In genomic region chr3:94616717-94617116, GRCm38 (mm10) we compare ENCODE assay signal across 11 mouse cellular contexts. TPM values are rescaled to one million over a fixed set of nuclear protein-coding genes. Genes with fewer than 3 reads are reported as not detected.
DNase-seq lines count a peak whose midpoint lies in the region; ATAC-seq lines count a peak whose summit lies in the region.
"Had no signal": no experiment of that assay in that cellular context is flagged by ENCODE, and none has a peak within 500 bp of the region (broad histone marks: within the 10 kb centered on the region; RNA-seq: fewer than 3 reads in every experiment).

No protein-coding gene starts in this region.

- no peak overlapping the region for H3K9ac ChIP-seq in hindbrain, embryonic 11.5 days (ENCODE audit: low read depth, low read length)
- no peak overlapping the region for H3K9ac ChIP-seq in hindbrain, embryonic 12.5 days
- H3K9ac ChIP-seq: limb, embryonic 15.5 days had no signal

- no peak overlapping the region for H3K27ac ChIP-seq in hindbrain, embryonic 11.5 days (ENCODE audit: low read depth, low read length)
- H3K27ac ChIP-seq in hindbrain, embryonic 12.5 days, result no peak overlapping the region
- H3K27ac ChIP-seq: limb, embryonic 15.5 days had no signal

- 64% methylated on average over 4 of the region's 4 CpGs for WGBS in hindbrain, embryonic 11.5 days
- WGBS in hindbrain, embryonic 12.5 days, result 65% methylated on average over 4 of the region's 4 CpGs

- no peak overlapping the region for H3K4me3 ChIP-seq in hindbrain, embryonic 11.5 days (ENCODE audit: low read depth, low read length)
- no peak overlapping the region for H3K4me3 ChIP-seq in hindbrain, embryonic 12.5 days
- H3K4me3 ChIP-seq: erythroblast, embryonic 14.5 days; limb, embryonic 15.5 days had no signal

- no peaks in the 10 kb centered on the region for H3K27me3 ChIP-seq in hindbrain, embryonic 11.5 days (ENCODE audit: control insufficient read depth, insufficient read depth, low read length)
- no peaks in the 10 kb centered on the region for H3K27me3 ChIP-seq in hindbrain, embryonic 12.5 days
- H3K27me3 ChIP-seq: limb, embryonic 15.5 days had no signal

- H3K9me3 ChIP-seq in hindbrain, embryonic 11.5 days (ENCODE audit: control insufficient read depth, low read length), result no peaks in the 10 kb centered on the region
- no peaks in the 10 kb centered on the region for H3K9me3 ChIP-seq in hindbrain, embryonic 12.5 days (replicated peaks)
- H3K9me3 ChIP-seq: limb, embryonic 15.5 days had no signal

- H3K36me3 ChIP-seq in hindbrain, embryonic 11.5 days (ENCODE audit: control insufficient read depth, insufficient read depth, low read length), result no peaks in the 10 kb centered on the region
- H3K36me3 ChIP-seq in hindbrain, embryonic 12.5 days, result no peaks in the 10 kb centered on the region
- H3K36me3 ChIP-seq: limb, embryonic 15.5 days had no signal

- H3K4me1 ChIP-seq in hindbrain, embryonic 11.5 days (replicated peaks; ENCODE audit: control insufficient read depth, insufficient read depth, low read length), result no peaks in the 10 kb centered on the region
- H3K4me1 ChIP-seq in hindbrain, embryonic 12.5 days, result peaks cover 6% of the 10 kb centered on the region

- ATAC-seq in hindbrain, embryonic 11.5 days (ENCODE audit: low FRiP score), result no peak
- no peak for ATAC-seq in hindbrain, embryonic 12.5 days (ENCODE audit: low FRiP score)
- no peak for ATAC-seq in monocyte, adult 5-6 weeks (replicated peaks; ENCODE audit: insufficient number of reproducible peaks, low FRiP score, low TSS enrichment, poor library complexity, severe bottlenecking)

- peak; percentile 41 for DNase-seq in hindbrain, embryonic 11.5 days (ENCODE audit: low spot score)
- peak; percentile 70 to 71 for DNase-seq in B cell, adult 2 months
- peak; percentile 78 for DNase-seq in R1 (ENCODE audit: low read depth, low spot score)
- DNase-seq in cerebellum, postnatal 25 days, result peak; percentile 46 to 64
- DNase-seq in kidney, postnatal 10 days, result peak; percentile 47
- DNase-seq in naive thymus-derived CD4-positive, alpha-beta T cell, adult 2 months (ENCODE audit: low read depth), result peak; percentile 75

- H3K4me2 ChIP-seq in hindbrain, embryonic 11.5 days (replicated peaks; ENCODE audit: low read depth, low read length), result no peak overlapping the region
- H3K4me2 ChIP-seq in hindbrain, embryonic 12.5 days (replicated peaks), result no peak overlapping the region
- H3K4me2 ChIP-seq: limb, embryonic 15.5 days had no signal

RNA-seq across cellular contexts. Expression of gene Gm10972, which starts 26.2 kb away (rescaled TPM):
- not detected in 2 replicates for polyA plus RNA-seq in hindbrain, embryonic 11.5 days (2014; fragmentation: Nextera tagmentation; extraction: Ambion mirVana)
- polyA plus RNA-seq in hindbrain, embryonic 12.5 days (2016; fragmentation: Nextera tagmentation; extraction: Ambion mirVana), result not detected in 2 replicates
- not detected in 3 replicates for total RNA-seq in monocyte, adult 5-6 weeks (2017)
- polyA plus RNA-seq: erythroblast, embryonic 14.5 days; limb, embryonic 15.5 days; stomach, embryonic 16.5 days had no signal

RNA-seq across cellular contexts. Expression of gene Snx27, which starts 34.2 kb away (rescaled TPM):
- polyA plus RNA-seq in hindbrain, embryonic 11.5 days (2014; fragmentation: Nextera tagmentation; extraction: Ambion mirVana), result 40.6 and 42.4 TPM in 2 replicates
- 68.7 and 73.3 TPM in 2 replicates for polyA plus RNA-seq in hindbrain, embryonic 12.5 days (2016; fragmentation: Nextera tagmentation; extraction: Ambion mirVana)
- 28.7 to 47.9 TPM (median 47.5 TPM) in 3 replicates for total RNA-seq in monocyte, adult 5-6 weeks (2017)

RNA-seq across cellular contexts. Expression of gene Tuft1, which starts 42.0 kb away (rescaled TPM):
- 3.9 and 4.5 TPM in 2 replicates for polyA plus RNA-seq in hindbrain, embryonic 11.5 days (2014; fragmentation: Nextera tagmentation; extraction: Ambion mirVana)
- polyA plus RNA-seq in hindbrain, embryonic 12.5 days (2016; fragmentation: Nextera tagmentation; extraction: Ambion mirVana), result 2.9 and 4.1 TPM in 2 replicates
- 1.8 to 6.3 TPM (median 4.6 TPM) in 3 replicates for total RNA-seq in monocyte, adult 5-6 weeks (2017)
